Mouse (Mus musculus) layer of hippocampus, postnatal 14 days (tissue): ENCODE measurements around the gene Robo1. TPM values are rescaled to one million over a fixed set of nuclear protein-coding genes. Genes with fewer than 3 reads are reported as not detected.

Experiments
- DNase-seq, 2 experiments: peaks; one replicate each; pipeline ENCODE4 v3.0.0; 2021 to 2022; ENCODE audit warnings: low spot score in 2 of 2, mixed read lengths in 1 of 2
- long read RNA-seq, 2 experiments: library from polyadenylated mRNA; stranded (forward); transcript quantifications; one replicate each; pipeline ENCODE4 v2.0.0; 2021
- total RNA-seq, 2 experiments: library from RNA; stranded (reverse); gene quantifications; 2 replicates each; pipeline ENCODE4 v1.2.3; 2021

Robo1 gene
- total RNA-seq, result 100 to 1,000 TPM in 1 of 2 experiments, 10 to 100 TPM in 1; 96.0 to 100 TPM
- long read RNA-seq, experiment 1, full-length matches to known transcripts, result 6 of 33 reads
- long read RNA-seq, experiment 1, partial matches to known transcripts, result 22 of 33 reads
- long read RNA-seq, experiment 1, other reads (novel, unspliced or antisense), result 5 of 33 reads
- long read RNA-seq, experiment 2, full-length matches to known transcripts, result 5 of 27 reads
- long read RNA-seq, experiment 2, partial matches to known transcripts, result 16 of 27 reads
- long read RNA-seq, experiment 2, other reads (novel, unspliced or antisense), result 6 of 27 reads

DNA sequence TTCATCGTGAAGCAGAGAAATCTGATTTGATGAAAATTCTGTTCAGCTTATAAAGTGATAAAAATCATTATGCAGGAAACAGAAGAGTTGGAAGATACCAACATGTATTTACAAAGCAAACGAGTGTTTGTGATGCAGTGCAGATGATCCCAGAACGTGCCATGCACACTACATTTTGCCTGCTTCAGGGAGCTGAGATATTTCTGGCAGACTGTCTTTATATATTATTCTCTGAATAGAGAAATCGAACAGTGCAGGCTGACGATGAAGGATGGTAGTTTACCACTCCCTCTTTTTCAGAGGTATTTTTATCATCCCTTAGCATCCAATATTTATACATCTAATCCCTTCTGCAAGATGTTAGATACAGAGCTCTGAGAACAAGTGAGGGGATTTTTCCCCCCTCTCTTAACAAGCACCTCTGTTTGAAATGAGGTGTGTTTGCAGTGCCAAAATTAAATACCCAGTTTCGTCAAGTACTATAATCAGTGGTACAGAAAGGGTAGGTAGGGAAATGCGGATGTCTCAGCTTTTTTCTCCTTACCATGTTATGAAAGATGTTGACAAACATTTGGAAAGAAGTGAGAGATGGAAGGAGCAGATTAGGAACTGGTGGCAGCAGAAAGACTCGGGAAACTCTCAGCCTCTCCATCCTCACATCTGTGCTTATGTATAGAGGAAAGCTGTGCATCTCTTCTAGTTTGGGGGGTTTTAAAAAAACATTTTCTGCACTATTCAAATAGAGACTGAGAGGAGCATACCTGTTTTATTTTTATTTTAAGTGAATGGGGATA lies at the start of gene Robo1:
Robo1 (plus strand) TSS at position 770 of the 794 bp plus-strand sequence.
- DNase-seq, result peak in 1 of 2 experiments; percentile 12

DNA sequence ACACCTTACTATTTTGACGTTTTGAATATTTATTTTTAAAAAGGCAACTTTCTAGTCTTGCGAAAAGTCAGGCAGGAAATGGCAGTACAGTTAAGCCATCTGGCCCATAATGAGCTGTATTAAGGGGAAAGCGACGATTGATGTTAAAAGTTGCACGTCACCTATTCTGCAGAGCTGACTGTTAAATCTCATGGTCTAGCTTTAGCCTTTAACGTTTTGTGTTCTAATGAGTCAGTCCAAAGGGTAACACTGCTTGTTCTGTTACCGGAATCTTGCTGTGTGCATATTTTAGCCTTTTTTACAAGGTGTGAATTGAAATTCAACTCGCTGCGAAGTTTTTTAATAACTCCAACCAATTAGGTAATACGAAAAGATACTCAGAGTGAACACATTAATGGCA lies 40.3 kb upstream of the Robo1 start:
- no peak for DNase-seq

DNA sequence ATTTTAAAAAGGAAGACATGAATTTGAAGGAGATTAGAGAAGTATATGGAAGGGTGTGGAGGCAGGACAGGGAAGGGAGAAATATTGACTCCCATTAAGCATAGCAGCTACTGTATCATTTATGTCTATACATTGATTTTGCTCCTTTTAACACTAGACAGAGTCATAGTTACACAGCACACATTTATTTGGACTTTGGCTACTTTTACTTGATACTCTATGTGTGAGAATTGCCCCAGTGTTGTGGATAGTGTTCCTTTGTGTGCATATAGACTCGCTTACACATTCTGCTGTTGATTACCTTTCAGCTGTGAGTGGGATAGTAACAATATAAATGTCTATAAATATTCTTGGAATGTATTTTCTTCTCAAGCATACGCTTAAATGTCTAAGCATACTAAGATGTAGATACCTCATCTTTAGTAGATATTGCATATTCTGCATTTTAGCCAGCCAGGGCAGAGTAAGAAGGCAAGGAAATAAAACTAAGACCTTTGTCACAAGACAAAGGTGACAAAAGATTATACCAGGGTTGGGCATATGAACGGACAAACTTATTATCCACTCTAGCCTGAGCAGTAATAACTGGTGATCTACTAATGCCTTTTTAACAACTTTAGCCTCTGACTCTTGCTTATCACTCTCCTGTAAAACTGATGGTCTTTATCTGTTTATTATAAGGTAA lies 31.6 kb upstream of the Robo1 start:
- DNase-seq, result no peak

DNA sequence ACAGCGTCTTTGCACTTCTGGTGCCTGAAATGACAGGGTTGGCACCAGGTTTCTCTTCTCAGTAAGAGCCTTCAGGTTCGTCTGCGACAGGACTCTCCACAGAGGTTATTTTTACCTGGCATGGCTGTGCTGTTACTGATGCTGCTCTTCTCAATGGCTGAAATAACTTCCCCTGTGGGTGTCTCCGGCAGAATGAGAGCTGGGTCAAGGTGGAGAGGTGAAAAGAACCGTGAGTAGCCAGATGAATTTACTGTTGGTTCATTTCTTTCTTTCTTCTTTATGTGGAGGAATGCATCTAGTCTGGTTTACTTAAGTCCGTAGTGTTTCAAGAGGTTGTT lies 194 bp downstream of the Robo1 start:
- no peak for DNase-seq

DNA sequence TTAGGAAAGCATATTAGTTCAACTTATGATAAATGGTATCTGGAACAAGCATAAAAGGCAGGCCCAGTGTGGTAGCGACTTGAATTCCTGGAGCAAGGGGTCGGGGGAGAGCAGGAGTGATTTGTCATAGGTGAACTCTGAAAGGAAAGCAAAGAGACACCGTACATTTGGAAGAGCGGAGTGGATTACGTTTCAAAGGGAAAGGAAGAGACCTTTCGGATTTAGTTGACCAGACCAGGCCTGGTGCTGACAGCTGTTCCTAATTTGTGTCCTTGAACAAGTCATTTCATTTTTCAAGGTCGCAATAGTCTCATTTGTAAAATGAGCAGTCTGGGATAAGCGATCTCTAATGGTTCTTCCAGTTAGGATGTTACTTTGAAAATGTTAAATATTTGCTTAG lies 19.2 kb downstream of the Robo1 start:
- DNase-seq, result no peak

DNA sequence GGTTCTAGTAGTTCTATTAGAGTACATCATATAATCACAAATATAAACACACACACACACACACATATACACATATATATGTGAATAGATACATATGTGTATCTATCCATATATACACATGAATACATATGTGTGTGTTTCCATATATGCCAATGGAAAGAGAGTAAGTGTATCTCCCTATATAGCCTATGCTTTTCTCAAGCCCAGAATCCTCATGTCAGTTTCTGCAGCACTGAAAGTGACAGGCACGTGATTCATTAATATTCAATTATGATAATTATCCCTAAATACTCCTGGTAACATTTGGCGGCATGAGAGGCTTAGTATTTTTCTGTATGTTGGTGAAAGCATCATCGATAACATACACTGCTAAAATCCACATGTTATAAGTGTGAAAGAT lies 20.5 kb downstream of the Robo1 start:
- DNase-seq, result no peak

DNA sequence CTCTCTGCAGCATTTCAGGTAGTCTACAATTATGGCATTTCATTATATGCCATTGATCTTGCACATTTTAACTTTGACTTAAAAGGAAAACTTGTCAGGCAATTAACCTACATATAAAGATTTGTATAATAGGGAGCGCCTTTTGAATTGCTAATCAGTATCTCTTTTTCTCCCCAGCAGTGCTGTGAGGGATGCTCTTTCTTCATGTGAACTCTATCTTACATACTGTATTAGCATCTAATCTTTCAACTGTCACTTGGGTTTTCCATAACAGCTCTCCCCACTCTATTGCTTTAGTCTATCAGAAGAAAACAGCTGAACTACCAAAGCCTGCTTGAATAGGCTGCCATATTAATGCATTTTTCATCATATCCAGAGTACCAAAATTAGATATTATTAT lies 29.7 kb downstream of the Robo1 start:
- DNase-seq, result no peak

DNA sequence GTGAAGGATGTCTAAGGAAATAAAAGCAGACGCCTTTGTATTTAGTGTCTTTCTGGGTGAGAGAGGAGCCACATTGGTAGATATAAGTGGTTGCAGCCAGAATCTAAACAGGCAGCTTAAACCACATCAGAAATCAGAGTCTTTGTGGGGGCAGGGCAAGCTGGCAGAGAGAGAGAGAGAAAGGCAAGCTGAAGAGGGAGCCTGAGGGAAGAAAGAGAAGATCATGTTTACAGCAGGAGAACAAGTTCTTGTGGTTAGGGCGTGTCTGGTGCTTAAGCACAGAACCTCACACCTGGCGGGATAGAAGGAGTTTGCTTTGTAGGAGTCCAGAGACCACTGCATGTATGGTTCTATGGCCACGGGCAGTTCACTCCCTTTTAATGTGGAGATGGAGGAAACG lies 42.3 kb downstream of the Robo1 start:
- no peak for DNase-seq

DNA sequence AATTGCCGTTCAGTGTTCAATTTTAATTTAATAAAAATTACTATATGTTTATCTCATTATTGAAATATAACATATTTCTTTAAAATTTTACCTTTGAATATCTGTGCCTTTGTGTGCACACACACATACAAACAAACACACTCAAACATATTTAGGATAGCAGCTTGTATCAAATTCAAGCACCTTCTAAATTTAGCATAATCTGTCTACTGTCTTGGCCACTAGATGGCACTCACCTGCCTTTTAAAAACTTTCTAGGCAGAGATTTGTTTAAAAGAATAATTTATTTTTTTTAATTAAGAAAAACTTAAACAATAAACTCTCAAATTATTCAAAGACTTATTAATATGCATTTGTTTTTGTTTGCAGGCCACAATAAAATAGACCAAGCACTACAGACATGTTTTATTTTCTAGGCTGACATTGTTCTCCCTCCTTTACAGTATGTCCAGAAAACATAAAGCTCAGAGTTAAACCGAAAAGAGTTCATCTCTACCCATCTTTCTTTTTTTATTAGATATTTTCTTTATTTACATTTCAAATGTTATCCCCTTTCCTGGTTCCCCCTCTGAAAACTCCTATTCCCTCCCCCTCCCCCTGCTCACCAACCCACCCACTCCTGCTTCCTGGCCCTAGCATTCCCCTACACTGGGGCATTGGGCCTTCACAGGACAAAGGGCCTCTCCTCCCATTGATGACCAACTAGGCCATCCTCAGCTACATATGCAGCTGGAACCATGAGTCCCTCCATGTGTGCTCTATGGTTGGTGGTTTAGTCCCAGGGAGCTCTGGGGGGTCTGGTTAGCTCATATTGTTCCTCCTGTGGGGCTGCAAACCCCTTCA lies 48.6 kb downstream of the Robo1 start:
- peak in 1 of 2 experiments; percentile 52 for DNase-seq

DNA sequence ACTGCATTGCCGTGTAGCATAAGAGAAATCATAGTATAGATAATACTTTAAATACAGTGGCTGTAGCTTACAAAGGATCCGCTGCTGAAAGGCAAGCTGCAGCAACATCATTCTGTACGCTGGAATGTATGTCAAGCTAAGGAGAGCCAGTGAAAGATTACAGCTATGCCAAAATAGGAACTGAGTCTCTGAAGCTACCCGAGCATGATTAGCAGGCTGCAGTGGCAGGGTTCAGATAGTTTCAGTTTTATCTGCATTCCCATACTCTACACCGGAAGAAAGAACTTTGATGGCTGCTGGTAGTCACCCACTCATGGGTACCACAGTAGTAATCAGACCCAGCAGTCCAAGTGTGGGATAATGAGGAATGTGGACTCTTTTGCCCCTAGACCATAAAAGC lies 68.8 kb downstream of the Robo1 start:
- DNase-seq, result no peak

DNA sequence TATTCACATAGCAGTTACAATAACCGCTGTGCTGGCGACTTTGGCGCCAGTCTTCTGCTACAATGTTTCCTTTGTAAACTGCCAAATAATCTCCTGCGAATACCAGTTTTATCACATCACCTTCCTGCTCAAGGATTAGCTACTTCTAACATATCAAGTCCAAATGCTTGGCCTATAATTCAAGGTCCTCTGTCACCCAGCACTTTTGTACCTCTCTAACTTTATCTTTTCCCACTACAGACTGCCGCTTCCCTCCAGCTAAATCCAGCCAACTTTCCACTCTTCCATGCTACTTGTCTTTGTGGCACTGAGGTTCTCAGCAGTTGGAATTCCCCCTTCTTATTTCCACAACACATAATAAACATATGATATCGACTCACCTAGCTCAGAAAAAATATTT lies 73.7 kb downstream of the Robo1 start:
- no peak for DNase-seq

DNA sequence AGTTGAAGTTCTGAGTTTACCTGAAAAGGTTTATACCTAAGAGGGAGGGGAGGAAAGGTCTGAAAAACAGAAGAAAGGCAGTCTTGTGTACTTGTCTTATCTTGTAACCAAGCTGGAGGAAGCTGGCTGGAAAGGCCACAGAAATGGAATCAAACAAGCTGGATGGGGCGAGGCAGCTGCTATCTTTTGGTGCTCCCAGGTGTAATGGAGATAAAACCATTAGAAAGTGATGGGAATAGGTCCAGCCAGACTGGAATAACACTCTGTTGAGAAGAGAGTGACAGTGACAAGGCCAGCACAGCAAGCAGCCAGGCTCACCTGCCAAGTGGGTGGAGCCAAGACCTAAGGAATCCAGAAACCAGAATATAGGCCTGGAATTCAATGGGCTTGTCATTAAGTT lies 75.5 kb downstream of the Robo1 start:
- DNase-seq, result no peak

DNA sequence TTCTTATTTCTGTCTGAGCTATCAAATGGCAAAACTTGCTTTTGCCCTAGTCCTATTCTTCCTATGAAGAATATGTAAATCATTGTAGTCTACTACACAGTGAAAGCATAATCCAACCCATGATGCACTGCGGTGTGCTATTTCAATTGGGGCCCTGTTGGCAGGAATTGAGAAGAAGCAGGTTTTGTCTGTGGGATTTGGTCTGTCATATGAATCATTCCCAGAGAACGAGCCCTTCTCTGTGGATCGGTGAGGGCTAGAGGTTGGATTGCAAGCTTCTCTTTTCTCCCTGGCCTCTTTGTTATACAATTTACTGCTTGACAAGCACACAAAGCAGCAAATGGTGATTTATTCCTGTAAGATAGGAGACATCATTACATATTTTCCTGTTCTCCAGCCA lies 85.4 kb downstream of the Robo1 start:
- DNase-seq, result peak in 1 of 2 experiments; percentile 13

DNA sequence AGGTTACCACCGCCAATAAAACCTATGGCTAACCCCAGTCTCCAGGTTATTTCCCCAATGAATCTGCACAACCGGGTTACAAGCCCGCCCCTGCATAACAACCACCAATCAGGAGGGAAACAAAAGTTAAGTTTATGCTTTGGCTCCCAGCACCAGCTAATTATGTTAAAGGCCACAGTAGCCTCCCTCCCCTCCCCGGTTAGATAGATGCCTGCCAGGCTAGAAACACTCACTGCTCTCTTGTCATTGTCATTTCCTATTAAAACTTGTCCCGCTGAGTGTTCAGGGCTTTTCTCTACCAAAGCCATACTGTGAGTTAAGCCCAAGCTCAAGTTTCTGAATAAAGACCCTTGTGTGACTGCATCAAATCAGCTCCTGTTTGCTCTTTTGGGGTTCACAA lies 90.7 kb downstream of the Robo1 start:
- DNase-seq, result no peak

DNA sequence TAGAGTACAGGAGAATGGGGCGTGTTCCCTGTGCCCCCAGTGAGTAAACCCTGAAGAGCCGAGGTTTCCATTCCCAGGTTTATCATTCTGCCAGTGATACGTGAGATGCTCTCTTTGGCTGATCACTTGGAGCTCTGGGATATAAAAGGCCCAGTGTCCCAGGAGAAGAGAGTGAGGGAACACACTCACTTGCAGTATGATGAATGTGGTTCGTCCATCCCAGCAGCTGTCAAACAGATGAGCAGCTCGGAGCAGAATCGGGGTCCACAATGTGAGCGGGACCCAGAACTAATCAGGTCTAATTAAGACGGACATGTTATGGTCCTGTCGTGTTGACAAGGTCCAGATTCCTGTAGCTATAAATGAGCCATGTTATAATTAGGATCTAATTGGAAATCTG lies 94.3 kb downstream of the Robo1 start:
- no peak for DNase-seq

DNA sequence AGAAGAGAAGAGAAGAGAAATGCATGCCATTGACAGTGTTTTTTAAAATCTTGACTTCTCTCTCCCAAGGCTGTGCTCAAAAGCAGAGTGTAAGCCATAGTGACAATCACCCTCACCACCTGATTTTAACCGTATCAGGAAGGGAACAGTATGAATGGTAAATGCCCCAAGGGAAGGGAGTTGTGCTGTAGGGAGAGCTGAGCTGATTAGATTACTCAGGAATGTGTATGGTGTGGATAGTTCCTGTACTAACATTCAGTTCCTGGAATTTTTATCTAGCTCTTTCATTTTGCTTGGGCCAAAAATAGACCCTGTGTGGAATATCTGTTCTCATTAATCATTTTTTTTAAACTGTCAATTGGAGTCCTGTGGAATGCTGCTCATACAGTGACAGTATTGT lies 101.7 kb downstream of the Robo1 start:
- no peak for DNase-seq

DNA sequence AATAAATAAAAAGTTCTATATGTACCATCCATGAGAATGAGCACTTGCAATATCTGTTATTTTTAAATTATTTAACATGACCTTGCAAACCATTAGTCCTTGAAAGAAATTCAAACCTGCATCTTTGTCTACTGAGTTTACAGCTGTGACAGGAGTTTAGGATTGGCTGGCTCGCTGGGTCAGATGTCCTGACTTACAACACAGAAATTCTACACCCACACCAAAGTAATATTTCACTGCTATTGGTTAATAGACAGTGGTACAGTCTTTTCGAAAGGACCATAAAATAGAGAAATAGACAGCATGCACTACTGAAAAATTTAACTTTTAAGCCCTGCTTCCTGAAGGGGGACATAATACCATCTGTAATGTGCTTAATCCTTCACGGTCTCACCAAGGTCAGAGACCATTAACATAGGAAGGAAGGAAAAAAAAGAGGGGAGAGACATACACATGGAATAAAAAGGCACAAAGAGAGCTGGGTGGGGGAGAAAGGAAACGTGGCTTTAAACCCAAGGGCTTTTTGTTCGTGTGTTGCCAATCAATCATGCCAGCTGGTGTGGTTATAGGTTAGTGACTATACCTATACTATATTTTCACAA lies 103.7 kb downstream of the Robo1 start:
- DNase-seq, result no peak

DNA sequence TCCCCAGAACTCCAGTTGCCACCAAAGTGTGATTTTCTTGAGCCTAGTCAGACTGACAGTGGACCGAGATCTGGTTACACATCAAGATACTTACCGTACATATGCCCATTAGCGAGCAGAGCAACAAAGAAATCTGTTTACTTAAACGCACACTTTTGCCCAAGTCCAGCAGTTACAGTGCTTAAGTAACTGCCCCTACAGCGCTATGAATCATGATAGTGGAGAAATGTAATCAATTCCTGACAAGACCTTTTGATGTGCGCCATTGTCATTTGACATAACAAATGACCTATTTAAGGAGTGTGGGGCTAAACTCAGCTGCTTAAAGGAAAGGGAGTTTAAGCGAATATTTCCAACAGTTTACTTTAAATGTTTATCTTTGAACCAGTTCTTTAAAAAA lies 104.8 kb downstream of the Robo1 start:
- DNase-seq, result no peak

DNA sequence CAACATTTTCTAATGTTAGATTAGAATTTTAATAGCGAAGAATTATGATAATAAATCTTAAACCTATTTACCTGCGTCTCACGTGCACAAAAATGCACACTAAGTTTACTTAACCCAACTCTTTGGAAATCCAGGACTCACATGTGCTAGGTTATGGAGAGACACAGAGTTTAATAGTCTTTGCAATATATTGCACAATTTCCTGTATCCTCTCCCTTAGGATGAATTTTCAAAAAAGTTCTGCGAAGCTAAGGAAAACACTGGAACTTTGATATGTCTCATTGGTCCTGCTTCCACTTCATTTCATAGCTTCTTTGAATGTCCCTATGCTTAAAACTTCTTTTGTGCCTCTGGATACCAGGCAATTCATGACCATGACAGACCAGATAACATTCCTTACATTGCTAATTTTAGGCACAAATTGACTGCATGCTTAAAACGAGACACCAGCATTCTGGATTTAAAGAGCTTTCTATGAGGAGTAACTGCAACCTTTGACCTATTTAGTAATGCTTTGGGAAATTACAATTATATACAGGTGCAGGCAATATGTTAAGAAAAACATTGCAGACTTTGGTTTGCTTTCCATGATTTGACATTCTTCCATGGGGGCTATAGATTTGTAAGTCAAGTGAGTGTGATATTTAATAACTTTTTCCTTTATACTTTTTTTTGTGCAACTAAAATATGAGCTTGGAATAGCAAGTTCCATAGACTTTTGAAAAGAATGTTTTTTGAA lies 111.4 kb downstream of the Robo1 start:
- DNase-seq, result no peak

DNA sequence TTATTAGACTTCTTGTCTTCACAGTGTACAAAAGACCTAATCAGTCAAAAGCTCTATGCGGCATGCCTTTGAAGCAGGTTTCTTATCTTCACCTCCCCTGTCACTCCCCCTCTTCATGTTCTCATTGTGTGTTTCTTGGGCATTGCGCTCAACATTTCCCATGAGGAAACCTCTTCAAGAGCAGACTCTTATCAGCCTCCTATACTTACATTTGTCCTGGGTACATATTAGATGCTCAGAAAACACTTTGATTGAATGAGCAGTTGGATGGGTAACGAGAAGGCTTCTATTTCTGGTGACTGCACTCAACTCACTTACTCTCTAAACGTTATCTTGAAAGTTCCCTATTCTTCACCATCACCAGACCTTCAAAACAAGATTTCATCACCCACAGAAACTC lies 114.3 kb downstream of the Robo1 start:
- no peak for DNase-seq
